Mouse (Mus musculus) cerebellum, adult 9-11 months (tissue): ENCODE measurements around the gene Sipa1l1.

Experiments
- DNase-seq: peaks from one replicate; pipeline ENCODE4 v3.0.0; 2022

Sipa1l1 gene

GRCm38 (mm10) chr12:82340196-82340918 lies 171.2 kb downstream of the Sipa1l1 start:
- DNase-seq: no peak

GRCm38 (mm10) chr12:82341181-82341580 lies 172.1 kb downstream of the Sipa1l1 start:
- no peak for DNase-seq

- DNase-seq: no peak
Observed at GRCm38 (mm10) chr12:82341696-82342095, 172.6 kb downstream of the Sipa1l1 start.

GRCm38 (mm10) chr12:82350082-82350481 lies 181.0 kb downstream of the Sipa1l1 start:
- no peak for DNase-seq

- DNase-seq: no peak
Observed at GRCm38 (mm10) chr12:82350891-82351290, 181.8 kb downstream of the Sipa1l1 start.

- no peak for DNase-seq
Observed at GRCm38 (mm10) chr12:82353660-82354059, 184.5 kb downstream of the Sipa1l1 start.

- DNase-seq: no peak
Observed at GRCm38 (mm10) chr12:82355419-82356149, 186.5 kb downstream of the Sipa1l1 start.

GRCm38 (mm10) chr12:82356476-82356875 lies 187.4 kb downstream of the Sipa1l1 start:
- no peak for DNase-seq

- DNase-seq: no peak
Observed at GRCm38 (mm10) chr12:82357431-82357830, 188.3 kb downstream of the Sipa1l1 start.

GRCm38 (mm10) chr12:82362796-82363195 lies 193.7 kb downstream of the Sipa1l1 start:
- no peak for DNase-seq

- no peak for DNase-seq
Observed at GRCm38 (mm10) chr12:82364186-82364585, 195.1 kb downstream of the Sipa1l1 start.

- no peak for DNase-seq
Observed at GRCm38 (mm10) chr12:82365276-82365875, 196.3 kb downstream of the Sipa1l1 start.

GRCm38 (mm10) chr12:82366754-82367153 lies 197.6 kb downstream of the Sipa1l1 start:
- DNase-seq: no peak

- DNase-seq: no peak
Observed at GRCm38 (mm10) chr12:82367345-82367744, 198.2 kb downstream of the Sipa1l1 start.

- peak; percentile 71 for DNase-seq
Observed at GRCm38 (mm10) chr12:82367986-82368385, 198.9 kb downstream of the Sipa1l1 start.

GRCm38 (mm10) chr12:82369402-82370160 lies 200.5 kb downstream of the Sipa1l1 start:
- no peak for DNase-seq

- DNase-seq: no peak
Observed at GRCm38 (mm10) chr12:82371266-82371665, 202.1 kb downstream of the Sipa1l1 start.

- DNase-seq: no peak
Observed at GRCm38 (mm10) chr12:82374020-82374419, 204.9 kb downstream of the Sipa1l1 start.

- DNase-seq: no peak
Observed at GRCm38 (mm10) chr12:82382932-82383331, 213.8 kb downstream of the Sipa1l1 start.

- DNase-seq: peak; percentile 87
Observed at GRCm38 (mm10) chr12:82384719-82385118, 215.6 kb downstream of the Sipa1l1 start.

GRCm38 (mm10) chr12:82387042-82387441 lies 217.9 kb downstream of the Sipa1l1 start:
- DNase-seq: no peak

GRCm38 (mm10) chr12:82387647-82388046 lies 218.5 kb downstream of the Sipa1l1 start:
- peak; percentile 95 for DNase-seq

GRCm38 (mm10) chr12:82388144-82388543 lies 219.0 kb downstream of the Sipa1l1 start:
- no peak for DNase-seq
